Mouse (Mus musculus): ENCODE results near the gene Fars2.

Gene Fars2

DNA sequence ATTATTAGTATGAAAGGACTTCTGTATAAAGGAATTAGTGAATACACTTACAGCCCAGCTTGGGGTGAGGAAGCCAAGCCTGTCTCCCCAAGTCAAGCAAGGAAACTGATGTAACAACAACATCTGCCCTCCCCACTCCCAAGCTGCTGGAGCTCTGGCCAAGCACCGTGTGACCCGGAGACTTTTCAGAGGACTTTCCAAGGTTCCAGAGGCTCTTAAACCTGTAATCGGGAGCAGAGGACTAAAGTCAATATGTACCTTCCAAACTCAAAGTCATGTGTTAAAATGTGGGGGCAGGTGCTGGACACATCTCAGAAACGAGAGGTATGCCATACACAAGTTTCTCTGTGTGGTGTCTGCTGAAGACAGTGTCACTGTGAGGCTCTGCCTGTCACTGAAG is 566.4 kb downstream of the Fars2 start:
- DNase-seq (ENCODE audit: low read depth, low spot score), result no peak

- no peak for DNase-seq (ENCODE audit: low read depth, low spot score)
These were observed 578.4 kb downstream of the Fars2 start for GRCm38 (mm10) chr13:36695516-36696201.

- DNase-seq (ENCODE audit: low read depth, low spot score), result no peak
These were observed 579.1 kb downstream of the Fars2 start for GRCm38 (mm10) chr13:36696351-36696771.

DNA sequence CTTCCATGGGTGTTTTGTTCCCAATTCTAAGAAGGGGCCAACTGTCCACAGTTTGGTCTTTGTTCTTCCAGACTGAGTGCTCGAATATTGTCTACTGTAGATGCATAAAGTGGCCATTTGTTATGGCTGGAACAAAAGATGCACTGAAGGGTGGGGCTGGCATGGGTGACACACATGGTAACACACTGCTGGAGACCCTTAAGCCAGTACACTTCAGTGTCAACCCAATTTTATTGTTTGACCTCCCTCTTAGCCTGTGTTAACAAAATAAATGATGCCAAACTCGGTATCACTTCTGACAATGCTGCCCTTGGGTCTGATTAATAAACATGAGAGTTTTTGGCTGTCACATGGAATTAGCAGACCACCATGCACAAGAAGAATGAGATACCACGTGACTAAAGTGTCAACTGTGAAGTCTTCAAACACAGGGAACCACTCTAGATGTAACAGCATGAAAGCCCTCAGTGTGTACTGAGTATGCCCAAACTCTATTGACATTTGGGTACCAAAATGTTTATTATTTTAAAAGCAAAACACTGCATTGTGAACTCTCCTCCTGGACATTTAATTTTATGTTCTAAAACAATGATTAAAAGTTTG is 590.0 kb downstream of the Fars2 start:
- DNase-seq (ENCODE audit: low read depth, low spot score), result no peak

GRCm38 (mm10) chr13:36714101-36714500 is 596.9 kb downstream of the Fars2 start:
- no peak for DNase-seq (ENCODE audit: low read depth, low spot score)

DNA sequence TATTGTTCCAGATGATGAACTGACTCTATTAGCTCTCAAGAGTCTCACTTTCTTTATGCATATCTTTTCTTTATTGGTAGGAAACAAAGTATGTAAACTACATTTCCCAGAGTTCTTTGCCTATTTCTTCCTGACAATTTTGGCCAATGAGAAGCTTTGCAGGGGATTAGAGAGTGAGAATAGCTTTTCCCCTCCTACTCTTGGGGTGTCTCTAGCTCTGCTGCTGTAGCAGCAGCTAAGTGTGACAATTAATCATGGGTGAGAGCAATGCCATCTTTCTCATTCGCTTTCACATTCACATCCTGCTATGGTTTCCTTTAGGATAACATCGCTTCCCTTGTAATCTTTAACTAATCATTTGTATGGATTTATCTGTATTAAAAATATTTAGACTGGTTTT is 599.5 kb downstream of the Fars2 start:
- DNase-seq (ENCODE audit: low read depth, low spot score), result no peak

DNA sequence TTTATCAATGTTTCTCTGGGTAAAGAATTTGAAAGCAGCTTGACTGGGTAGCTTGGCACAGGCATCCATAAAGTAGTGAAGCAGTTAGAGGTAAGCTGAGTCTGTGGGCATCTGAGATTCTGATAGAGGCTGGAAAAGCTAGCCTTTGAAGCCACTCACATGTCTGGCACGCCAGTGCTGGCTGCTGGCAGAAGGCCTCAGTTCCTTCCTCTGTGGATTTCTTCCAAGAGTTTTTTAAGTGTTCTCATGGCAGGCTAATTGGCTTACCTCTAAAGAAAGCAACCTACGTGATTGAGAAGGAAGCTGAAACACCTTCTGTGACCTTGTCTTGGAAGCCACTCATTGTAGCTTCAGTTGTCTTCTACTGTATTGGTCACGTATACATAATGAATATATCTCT is 600.2 kb downstream of the Fars2 start:
- DNase-seq (ENCODE audit: low read depth, low spot score), result no peak

DNA sequence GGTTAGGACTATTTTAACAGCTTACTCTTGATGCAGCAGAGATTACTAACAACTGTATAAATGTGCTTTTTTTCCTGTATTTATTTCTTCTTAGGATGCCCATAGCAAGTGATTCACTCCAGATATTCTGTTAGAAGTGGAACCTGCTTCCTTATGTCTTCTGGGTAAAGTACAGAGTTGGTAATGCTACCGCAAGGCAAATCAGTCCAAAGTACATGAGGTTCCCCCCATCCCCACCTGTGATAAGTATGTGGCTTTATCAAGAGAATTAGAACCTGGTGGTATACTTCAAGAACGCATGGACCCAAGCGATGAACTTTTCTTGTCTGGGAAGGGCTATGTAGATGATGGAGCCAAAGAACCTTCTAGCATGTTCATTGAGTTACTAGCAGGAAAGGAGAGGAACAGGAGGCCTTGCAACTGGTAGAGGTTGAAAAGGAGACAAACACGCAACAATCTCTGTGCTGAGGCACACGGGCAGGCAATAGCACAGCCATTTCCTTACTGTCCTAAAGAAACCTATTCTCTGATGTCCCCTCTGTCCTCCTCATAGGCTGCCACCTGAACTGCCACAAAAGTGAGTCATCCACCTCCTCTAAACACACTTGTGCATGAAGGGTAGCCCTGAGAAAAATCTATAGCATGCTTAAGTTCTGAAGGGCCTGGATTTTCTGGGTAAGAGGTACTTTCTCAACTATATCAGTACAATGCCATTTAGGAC is 603.2 kb downstream of the Fars2 start:
- DNase-seq (ENCODE audit: low read depth, low spot score), result no peak

- no peak for DNase-seq (ENCODE audit: low read depth, low spot score)
These were observed 605.1 kb downstream of the Fars2 start for GRCm38 (mm10) chr13:36722309-36722708.

GRCm38 (mm10) chr13:36723726-36724300 is 606.6 kb downstream of the Fars2 start:
- DNase-seq (ENCODE audit: low read depth, low spot score), result no peak

DNA sequence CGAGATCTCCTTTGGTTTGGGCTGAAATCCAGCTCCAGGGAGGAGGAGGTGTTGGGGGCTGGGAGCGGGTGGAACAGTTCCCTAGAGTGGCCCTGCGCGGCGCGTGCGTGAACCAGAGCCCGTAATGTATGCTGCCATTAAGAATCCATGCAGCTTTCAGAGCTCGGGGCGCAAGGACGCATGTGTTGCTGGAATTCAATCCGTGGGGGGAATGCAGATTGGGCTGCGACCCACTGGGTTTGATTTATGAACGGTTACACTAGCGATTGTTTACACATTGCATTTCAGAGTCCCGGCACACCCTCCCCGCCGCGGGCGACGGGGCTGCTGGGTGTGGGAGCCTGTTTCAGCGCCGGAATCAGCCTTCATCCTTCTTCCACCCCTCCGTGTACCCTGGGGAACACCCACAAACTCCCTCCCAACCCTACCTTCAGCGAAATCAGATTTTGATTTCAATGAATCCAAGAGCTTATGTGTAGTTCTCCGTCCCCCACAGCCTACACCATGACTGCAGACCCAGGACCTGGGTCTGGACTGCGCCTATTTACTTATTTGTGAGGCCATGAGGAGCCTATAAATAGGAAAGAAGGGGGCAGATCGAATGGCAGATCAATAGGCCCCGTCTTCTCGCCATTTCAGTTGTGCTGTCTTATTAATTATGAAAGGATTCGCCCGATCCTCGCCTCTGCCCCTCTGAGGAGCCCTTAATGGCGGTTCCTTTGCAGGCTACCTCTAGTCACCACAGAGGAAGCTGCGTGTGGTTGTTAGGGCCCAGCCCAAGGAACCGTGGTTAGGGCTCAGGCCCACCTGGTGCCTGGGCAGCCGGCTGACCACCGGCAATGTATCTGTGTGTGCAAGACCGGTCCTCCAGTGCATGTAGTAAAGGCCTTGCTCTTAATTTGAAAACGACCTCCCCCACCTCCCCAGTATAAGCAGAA is 607.6 kb downstream of the Fars2 start:
- no peak for DNase-seq (ENCODE audit: low read depth, low spot score)

- no peak for DNase-seq (ENCODE audit: low read depth, low spot score)
These were observed 608.7 kb downstream of the Fars2 start for GRCm38 (mm10) chr13:36725881-36726280.

DNA sequence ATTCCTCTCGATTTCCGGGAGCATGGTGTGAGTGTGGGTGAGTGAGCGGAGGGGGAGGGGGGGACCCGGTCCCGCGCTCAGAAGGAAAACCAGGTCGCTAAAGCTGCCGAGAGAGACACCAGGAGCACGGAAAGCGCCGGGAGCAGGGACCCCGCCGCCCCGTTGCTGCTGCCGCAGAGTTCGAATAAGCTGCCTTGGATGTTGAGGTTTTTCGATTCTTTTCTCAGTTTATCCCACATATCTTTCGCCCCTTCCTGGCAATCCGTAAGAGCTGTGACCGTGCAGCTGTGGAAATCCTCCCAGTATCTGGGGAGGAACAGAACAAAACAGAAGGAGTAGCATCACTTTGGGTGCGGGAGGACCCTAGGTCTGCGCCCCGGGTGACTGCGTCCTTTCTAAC is 609.3 kb downstream of the Fars2 start:
- no peak for DNase-seq (ENCODE audit: low read depth, low spot score)

- DNase-seq (ENCODE audit: low read depth, low spot score), result no peak
These were observed 610.0 kb downstream of the Fars2 start for GRCm38 (mm10) chr13:36726951-36727778.

DNA sequence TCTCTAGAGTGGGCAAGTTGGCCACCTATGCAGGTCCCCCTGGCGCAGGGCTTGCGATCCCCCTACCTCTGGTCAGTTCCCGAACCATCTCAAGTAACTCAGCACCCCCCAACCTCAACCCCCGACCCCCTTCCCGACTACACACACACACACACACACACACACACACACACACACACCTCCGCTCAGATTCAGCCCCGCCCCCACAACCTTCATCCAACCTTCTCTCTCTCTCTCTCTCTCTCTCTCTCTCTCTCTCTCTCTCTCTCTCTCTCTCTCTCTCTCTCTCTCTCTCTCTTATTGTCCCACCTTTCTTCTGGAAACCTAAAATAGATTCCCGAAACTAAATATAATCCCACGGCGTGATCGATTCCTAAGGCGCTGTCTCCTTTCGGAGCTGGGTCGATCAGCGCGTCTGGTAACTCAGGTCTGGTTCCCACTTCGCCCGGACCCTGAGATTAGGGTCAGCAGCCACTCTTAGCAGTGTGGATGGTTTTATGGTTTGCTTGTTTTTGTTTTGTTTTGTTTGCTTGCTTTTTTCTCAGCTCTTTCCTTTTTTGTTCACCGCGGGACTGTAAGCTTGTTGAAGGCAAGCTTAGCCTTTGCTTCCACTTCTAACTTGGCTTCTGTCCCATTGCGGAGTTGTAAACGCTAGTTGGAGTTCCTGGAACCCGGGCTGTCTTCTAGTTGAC is 610.7 kb downstream of the Fars2 start:
- no peak for DNase-seq (ENCODE audit: low read depth, low spot score)

- no peak for DNase-seq (ENCODE audit: low read depth, low spot score)
These were observed 611.3 kb downstream of the Fars2 start for GRCm38 (mm10) chr13:36728509-36728908.

- no peak for DNase-seq (ENCODE audit: low read depth, low spot score)
These were observed 612.6 kb downstream of the Fars2 start for GRCm38 (mm10) chr13:36729731-36730340.

- no peak for DNase-seq (ENCODE audit: low read depth, low spot score)
These were observed 613.1 kb downstream of the Fars2 start for GRCm38 (mm10) chr13:36730341-36730761.
